11 mouse cellular contexts compared by ENCODE assay signal in the genomic region with DNA sequence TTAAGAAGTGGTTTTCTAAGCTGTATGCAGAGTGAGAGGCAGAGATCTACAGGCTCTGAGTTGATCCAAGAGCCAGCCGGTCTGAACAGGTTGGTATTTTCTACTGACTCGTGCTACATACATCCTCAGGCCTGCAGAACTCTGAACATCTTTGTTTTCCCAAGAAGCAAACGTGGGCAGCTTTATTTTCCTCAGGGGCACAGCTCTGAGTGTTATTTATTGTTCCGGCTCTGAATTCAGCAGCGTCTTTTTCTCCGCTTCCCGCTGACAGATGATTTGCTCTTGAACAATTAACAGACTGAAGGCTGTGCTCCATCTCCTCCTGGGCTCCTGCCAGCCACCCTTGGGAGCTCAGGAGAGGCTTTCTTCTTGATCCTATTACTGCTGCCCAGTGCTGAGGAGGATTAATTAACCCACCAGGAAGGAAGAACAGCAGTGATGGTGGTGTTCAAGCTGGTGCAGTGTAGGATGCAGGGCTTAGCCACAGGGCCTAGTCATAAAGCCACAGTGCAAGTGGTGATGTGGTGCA.
DNase-seq lines count a peak whose midpoint lies in the region; ATAC-seq and TF ChIP-seq lines count a peak whose summit lies in the region.
"Had no signal": no experiment of that assay in that cellular context is flagged by ENCODE, and none has a peak within 500 bp of the region (broad histone marks: within the 10 kb centered on the region; RNA-seq: fewer than 3 reads in every experiment).

No protein-coding gene starts in this region.

- DNase-seq in 3T3-L1 (ENCODE audit: low read depth, low spot score): peak; percentile 29
- peak; percentile 17 for DNase-seq in cerebellum, adult 11-12 months
- peak; percentile 61 for DNase-seq in forebrain, postnatal 0 days
- no peak for DNase-seq in midbrain, embryonic 10.5 days (ENCODE audit: low spot score)
- no peak for DNase-seq in thymus, postnatal 4 days
- no peak for DNase-seq in kidney, postnatal 36 days
- no peak for DNase-seq in urinary bladder, adult 18-20 months (ENCODE audit: low spot score in 2 of 2)
- no peak for DNase-seq in lung, adult 18-20 months
- DNase-seq: adrenal gland, postnatal 14 days had no signal

- no peak overlapping the region for H3K9ac ChIP-seq in forebrain, postnatal 0 days
- H3K9ac ChIP-seq: limb, embryonic 13.5 days had no signal

- H3K27ac ChIP-seq in forebrain, postnatal 0 days (ENCODE audit: low read depth, low read length): no peak overlapping the region; the same call in 1 of the 2 replicates
- peak overlapping the region; percentile 69 for H3K27ac ChIP-seq in midbrain, embryonic 10.5 days (replicated peaks)
- H3K27ac ChIP-seq: limb, embryonic 13.5 days had no signal

- no peak overlapping the region for H3K4me2 ChIP-seq in forebrain, postnatal 0 days (ENCODE audit: low read depth)
- H3K4me2 ChIP-seq: limb, embryonic 13.5 days had no signal

- H3K27me3 ChIP-seq in forebrain, postnatal 0 days (ENCODE audit: insufficient read depth, low read length): no peaks in the 10 kb centered on the region
- peaks cover 7% of the 10 kb centered on the region; the same call in 1 of the 2 replicates for H3K27me3 ChIP-seq in midbrain, embryonic 10.5 days (ENCODE audit: low read depth, poor library complexity, severe bottlenecking)
- H3K27me3 ChIP-seq: limb, embryonic 13.5 days had no signal

- H3K4me3 ChIP-seq in forebrain, postnatal 0 days (ENCODE audit: low read depth, low read length): no peak overlapping the region
- no peak overlapping the region for H3K4me3 ChIP-seq in midbrain, embryonic 10.5 days
- H3K4me3 ChIP-seq: erythroblast, embryonic 14.5 days; limb, embryonic 13.5 days had no signal

- no peak for TF ChIP-seq CTCF in forebrain, postnatal 0 days (IDR thresholded peaks at IDR 0.05; ENCODE audit: low read depth)

- ATAC-seq in forebrain, postnatal 0 days: peak; percentile 65

- 3% methylated on average over 7 of the region's 7 CpGs for WGBS in forebrain, postnatal 0 days
- WGBS in midbrain, embryonic 10.5 days: 28% methylated on average over 7 of the region's 7 CpGs

- no peaks in the 10 kb centered on the region for H3K4me1 ChIP-seq in forebrain, postnatal 0 days (ENCODE audit: insufficient read depth)
- peaks cover 20% of the 10 kb centered on the region for H3K4me1 ChIP-seq in midbrain, embryonic 10.5 days

- H3K9me3 ChIP-seq in forebrain, postnatal 0 days (ENCODE audit: low read length): no peaks in the 10 kb centered on the region
- no peaks in the 10 kb centered on the region for H3K9me3 ChIP-seq in midbrain, embryonic 10.5 days (replicated peaks)
- H3K9me3 ChIP-seq: limb, embryonic 13.5 days had no signal

- no peaks in the 10 kb centered on the region for H3K36me3 ChIP-seq in forebrain, postnatal 0 days (ENCODE audit: insufficient read depth)
- H3K36me3 ChIP-seq in midbrain, embryonic 10.5 days: no peaks in the 10 kb centered on the region
- H3K36me3 ChIP-seq: limb, embryonic 13.5 days had no signal

Comparison
In these comparisons a context has a peak if more than half of its experiments do, and no peak if none do; other contexts are left out.
1. DNase-seq: peak in 3T3-L1 (single experiment), cerebellum, adult 11-12 months (single experiment) and forebrain, postnatal 0 days (single experiment); none in midbrain, embryonic 10.5 days (single experiment), thymus, postnatal 4 days (single experiment), kidney, postnatal 36 days (0 of 2), urinary bladder, adult 18-20 months (0 of 2) and lung, adult 18-20 months (0 of 2).